Mouse (Mus musculus): Measurements from ENCODE around the gene Xbp1. TPM values are rescaled to one million over a fixed set of nuclear protein-coding genes. Genes with fewer than 3 reads are reported as not detected.
"Not testable (repeated sequence)": the region's sequence is repeated elsewhere in the genome, so short reads cannot be mapped to it uniquely, and the experiment has no call there.

The Xbp1 gene
- 130 and 138 TPM in 2 replicates for polyA plus RNA-seq (2014; fragmentation: Nextera tagmentation; extraction: Ambion mirVana)

DNA sequence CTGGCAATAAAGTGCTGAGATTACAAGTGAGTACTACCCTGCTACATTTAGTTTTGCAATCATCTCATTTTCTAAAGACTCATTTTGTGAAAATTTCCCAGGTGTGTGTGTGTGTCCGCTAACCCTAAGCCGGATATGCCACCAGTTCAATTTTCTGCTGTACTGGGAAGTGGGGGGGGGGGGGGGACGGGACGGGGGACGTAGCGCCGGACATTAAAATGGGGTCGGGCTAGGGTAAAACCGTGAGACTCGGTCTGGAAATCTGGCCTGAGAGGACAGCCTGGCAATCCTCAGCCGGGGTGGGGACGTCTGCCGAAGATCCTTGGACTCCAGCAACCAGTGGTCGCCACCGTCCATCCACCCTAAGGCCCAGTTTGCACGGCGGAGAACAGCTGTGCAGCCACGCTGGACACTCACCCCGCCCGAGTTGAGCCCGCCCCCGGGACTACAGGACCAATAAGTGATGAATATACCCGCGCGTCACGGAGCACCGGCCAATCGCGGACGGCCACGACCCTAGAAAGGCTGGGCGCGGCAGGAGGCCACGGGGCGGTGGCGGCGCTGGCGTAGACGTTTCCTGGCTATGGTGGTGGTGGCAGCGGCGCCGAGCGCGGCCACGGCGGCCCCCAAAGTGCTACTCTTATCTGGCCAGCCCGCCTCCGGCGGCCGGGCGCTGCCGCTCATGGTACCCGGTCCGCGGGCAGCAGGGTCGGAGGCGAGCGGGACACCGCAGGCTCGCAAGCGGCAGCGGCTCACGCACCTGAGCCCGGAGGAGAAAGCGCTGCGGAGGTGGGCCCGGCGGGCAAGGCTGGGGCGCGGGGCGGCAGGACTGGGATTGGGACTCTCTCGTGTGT, at the start of gene Xbp1:
Xbp1 (plus strand) TSS at position 248 of the 854 bp plus-strand sequence.
- under 1% methylated on average over 71 of the region's 72 CpGs for WGBS
- no peaks in the 10 kb centered on the region for H3K27me3 ChIP-seq (ENCODE audit: control insufficient read depth, insufficient read depth, low read length)
- H3K9me3 ChIP-seq (ENCODE audit: control insufficient read depth, low read length): no peaks in the 10 kb centered on the region
- peaks cover 30% of the 10 kb centered on the region for H3K36me3 ChIP-seq (ENCODE audit: control insufficient read depth, insufficient read depth, low read length)
- peak within 1 kb of the TSS; percentile 77 for H3K4me2 ChIP-seq (ENCODE audit: low read length)
- peaks cover 14% of the 10 kb centered on the region for H3K4me1 ChIP-seq (ENCODE audit: control insufficient read depth, insufficient read depth, low read length)
- peak within 1 kb of the TSS; percentile 95 for H3K4me3 ChIP-seq (replicated peaks; ENCODE audit: low read depth, low read length)
- DNase-seq (peak; percentile 97), ATAC-seq (ENCODE audit: low FRiP score, low TSS enrichment) (peak; percentile 97)
- H3K9ac ChIP-seq (replicated peaks; ENCODE audit: low read length): peak within 1 kb of the TSS; percentile 97
- H3K27ac ChIP-seq (replicated peaks; ENCODE audit: low read depth, low read length): peak within 1 kb of the TSS; percentile 94

DNA sequence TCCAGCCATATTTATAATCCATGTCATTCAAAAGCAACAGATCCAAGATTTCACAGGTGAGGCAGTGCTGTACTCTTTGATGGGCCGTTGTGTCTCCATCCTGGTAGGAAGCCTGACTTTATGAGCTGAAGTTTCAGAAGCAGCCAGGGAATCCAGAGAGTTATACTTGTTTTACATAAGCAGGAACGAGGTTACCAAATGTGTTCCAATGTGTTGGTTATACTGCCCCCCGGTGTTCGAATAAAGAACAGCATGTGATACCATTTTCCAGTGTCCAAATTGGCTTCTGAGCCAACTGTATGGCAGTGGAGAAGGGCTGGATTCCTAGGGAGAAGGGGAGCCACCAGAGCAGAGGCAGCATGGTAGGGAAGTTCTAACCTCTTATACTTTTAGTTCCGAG, 46.3 kb upstream of the Xbp1 start:
- no peak overlapping the region for H3K27ac ChIP-seq (replicated peaks; ENCODE audit: low read depth, low read length)
- no peaks in the 10 kb centered on the region for H3K27me3 ChIP-seq (ENCODE audit: control insufficient read depth, insufficient read depth, low read length)
- WGBS: 16% methylated on average over 5 of the region's 5 CpGs
- no peak overlapping the region for H3K4me3 ChIP-seq (replicated peaks; ENCODE audit: low read depth, low read length)
- no peaks in the 10 kb centered on the region for H3K4me1 ChIP-seq (ENCODE audit: control insufficient read depth, insufficient read depth, low read length)
- H3K4me2 ChIP-seq (ENCODE audit: low read length): no peak overlapping the region
- ATAC-seq (ENCODE audit: low FRiP score, low TSS enrichment) (no peak), DNase-seq (peak; percentile 91)
- no peak overlapping the region for H3K9ac ChIP-seq (replicated peaks; ENCODE audit: low read length)
- H3K9me3 ChIP-seq (ENCODE audit: control insufficient read depth, low read length): no peaks in the 10 kb centered on the region
- no peaks in the 10 kb centered on the region for H3K36me3 ChIP-seq (ENCODE audit: control insufficient read depth, insufficient read depth, low read length)

- H3K9me3 ChIP-seq (ENCODE audit: control insufficient read depth, low read length); H3K27me3 ChIP-seq (ENCODE audit: control insufficient read depth, insufficient read depth, low read length); ATAC-seq (ENCODE audit: low FRiP score, low TSS enrichment); H3K4me3 ChIP-seq (replicated peaks; ENCODE audit: low read depth, low read length); H3K9ac ChIP-seq (replicated peaks; ENCODE audit: low read length); H3K36me3 ChIP-seq (ENCODE audit: control insufficient read depth, insufficient read depth, low read length); H3K27ac ChIP-seq (replicated peaks; ENCODE audit: low read depth, low read length); H3K4me1 ChIP-seq (ENCODE audit: control insufficient read depth, insufficient read depth, low read length); H3K4me2 ChIP-seq (ENCODE audit: low read length); DNase-seq: not testable (repeated sequence)
- WGBS: 94% methylated on average over 2 of the region's 2 CpGs
These were observed 44.8 kb upstream of the Xbp1 start for GRCm38 (mm10) chr11:5475556-5476118.

DNA sequence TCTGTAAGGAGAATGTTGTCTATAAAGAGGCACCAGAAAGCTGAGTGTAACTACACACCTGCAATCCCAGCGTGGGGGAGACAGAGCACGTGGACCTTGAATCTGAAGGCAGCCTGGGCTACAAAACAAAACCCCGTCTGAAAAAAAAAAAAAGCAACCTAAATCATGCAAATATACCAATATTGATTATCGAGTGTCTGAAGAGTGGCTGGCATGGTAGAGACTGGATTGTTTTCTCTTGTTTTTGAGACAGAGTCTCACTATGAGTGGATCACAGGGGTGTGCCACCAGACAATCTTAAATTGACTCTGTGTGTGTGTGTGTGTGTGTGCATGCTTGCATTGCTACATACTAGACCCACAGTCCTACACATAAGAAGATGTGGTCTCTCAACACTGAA, 43.7 kb upstream of the Xbp1 start:
- H3K9me3 ChIP-seq (ENCODE audit: control insufficient read depth, low read length): no peaks in the 10 kb centered on the region
- H3K36me3 ChIP-seq (ENCODE audit: control insufficient read depth, insufficient read depth, low read length): no peaks in the 10 kb centered on the region
- no peak overlapping the region for H3K9ac ChIP-seq (replicated peaks; ENCODE audit: low read length)
- WGBS: 85% methylated on average over 4 of the region's 4 CpGs
- ATAC-seq (ENCODE audit: low FRiP score, low TSS enrichment) (no peak), DNase-seq (no peak)
- no peak overlapping the region for H3K4me2 ChIP-seq (ENCODE audit: low read length)
- no peak overlapping the region for H3K4me3 ChIP-seq (replicated peaks; ENCODE audit: low read depth, low read length)
- H3K27me3 ChIP-seq (ENCODE audit: control insufficient read depth, insufficient read depth, low read length): no peaks in the 10 kb centered on the region
- no peak overlapping the region for H3K27ac ChIP-seq (replicated peaks; ENCODE audit: low read depth, low read length)
- no peaks in the 10 kb centered on the region for H3K4me1 ChIP-seq (ENCODE audit: control insufficient read depth, insufficient read depth, low read length)

GRCm38 (mm10) chr11:5478193-5478592, 42.3 kb upstream of the Xbp1 start:
- Histone ChIP-seq H3K27ac (replicated peaks; ENCODE audit: low read depth, low read length) (no peak overlapping the region), H3K4me3 (replicated peaks; ENCODE audit: low read depth, low read length) (no peak overlapping the region), H3K9me3 (ENCODE audit: control insufficient read depth, low read length) (no peaks in the 10 kb centered on the region), H3K9ac (replicated peaks; ENCODE audit: low read length) (no peak overlapping the region), H3K4me2 (ENCODE audit: low read length) (no peak overlapping the region), H3K27me3 (ENCODE audit: control insufficient read depth, insufficient read depth, low read length) (no peaks in the 10 kb centered on the region), H3K4me1 (ENCODE audit: control insufficient read depth, insufficient read depth, low read length) (no peaks in the 10 kb centered on the region), H3K36me3 (ENCODE audit: control insufficient read depth, insufficient read depth, low read length) (no peaks in the 10 kb centered on the region)
- no peak for ATAC-seq (ENCODE audit: low FRiP score, low TSS enrichment)
- DNase-seq: no peak
- WGBS: 92% methylated on average over 7 of the region's 7 CpGs

DNA sequence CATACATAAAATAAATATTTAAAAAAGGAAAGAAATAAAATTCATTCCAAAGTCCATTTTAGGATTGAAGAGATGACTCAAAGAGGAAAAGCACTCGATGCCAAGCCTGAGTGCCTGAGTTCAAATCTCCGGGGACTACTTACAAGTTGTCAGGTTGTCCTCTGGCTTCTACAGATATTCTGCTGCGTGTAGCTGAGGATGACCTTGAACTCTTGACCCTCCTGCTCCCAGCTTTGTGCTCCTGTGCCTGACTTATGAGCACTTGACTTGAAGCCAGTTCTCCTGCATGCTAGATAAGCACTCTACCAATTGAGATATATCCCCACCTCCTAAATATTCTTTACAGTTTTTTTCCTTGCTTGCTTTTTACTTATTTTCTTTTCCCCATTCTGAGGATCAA, 41.6 kb upstream of the Xbp1 start:
- H3K27ac ChIP-seq (replicated peaks; ENCODE audit: low read depth, low read length): no peak overlapping the region
- no peak for DNase-seq
- no peaks in the 10 kb centered on the region for H3K27me3 ChIP-seq (ENCODE audit: control insufficient read depth, insufficient read depth, low read length)
- 90% methylated on average over 3 of the region's 3 CpGs for WGBS
- no peak overlapping the region for H3K9ac ChIP-seq (replicated peaks; ENCODE audit: low read length)
- no peaks in the 10 kb centered on the region for H3K9me3 ChIP-seq (ENCODE audit: control insufficient read depth, low read length)
- H3K4me2 ChIP-seq (ENCODE audit: low read length): no peak overlapping the region
- no peaks in the 10 kb centered on the region for H3K4me1 ChIP-seq (ENCODE audit: control insufficient read depth, insufficient read depth, low read length)
- no peak for ATAC-seq (ENCODE audit: low FRiP score, low TSS enrichment)
- H3K36me3 ChIP-seq (ENCODE audit: control insufficient read depth, insufficient read depth, low read length): no peaks in the 10 kb centered on the region
- no peak overlapping the region for H3K4me3 ChIP-seq (replicated peaks; ENCODE audit: low read depth, low read length)

- no peak for ATAC-seq (ENCODE audit: low FRiP score, low TSS enrichment)
- WGBS: 88% methylated on average over 13 of the region's 13 CpGs
- H3K4me3 ChIP-seq (replicated peaks; ENCODE audit: low read depth, low read length): no peak overlapping the region
These were observed 37.9 kb upstream of the Xbp1 start for GRCm38 (mm10) chr11:5482581-5482980.

GRCm38 (mm10) chr11:5485193-5486011, 35.1 kb upstream of the Xbp1 start:
- H3K27ac ChIP-seq (replicated peaks; ENCODE audit: low read depth, low read length): no peak overlapping the region
- H3K9ac ChIP-seq (replicated peaks; ENCODE audit: low read length): peak overlapping the region; percentile 42; the same call in 1 of the 2 replicates
- no peaks in the 10 kb centered on the region for H3K27me3 ChIP-seq (ENCODE audit: control insufficient read depth, insufficient read depth, low read length)
- H3K4me2 ChIP-seq (ENCODE audit: low read length): peak overlapping the region; percentile 57
- WGBS: 21% methylated on average over 15 of the region's 15 CpGs
- ATAC-seq (ENCODE audit: low FRiP score, low TSS enrichment) (peak; percentile 69; the same call in 1 of the 2 replicates), DNase-seq (peak; percentile 97)
- no peaks in the 10 kb centered on the region for H3K4me1 ChIP-seq (ENCODE audit: control insufficient read depth, insufficient read depth, low read length)
- no peaks in the 10 kb centered on the region for H3K9me3 ChIP-seq (ENCODE audit: control insufficient read depth, low read length)
- H3K36me3 ChIP-seq (ENCODE audit: control insufficient read depth, insufficient read depth, low read length): no peaks in the 10 kb centered on the region
- H3K4me3 ChIP-seq (replicated peaks; ENCODE audit: low read depth, low read length): peak overlapping the region; percentile 29

More at GRCm38 (mm10) chr11:5482581-5482980, 37.9 kb upstream of the Xbp1 start:
- Histone ChIP-seq H3K4me1 (ENCODE audit: control insufficient read depth, insufficient read depth, low read length) (no peaks in the 10 kb centered on the region), H3K27me3 (ENCODE audit: control insufficient read depth, insufficient read depth, low read length) (no peaks in the 10 kb centered on the region), H3K36me3 (ENCODE audit: control insufficient read depth, insufficient read depth, low read length) (no peaks in the 10 kb centered on the region), H3K4me2 (ENCODE audit: low read length) (no peak overlapping the region), H3K9ac (replicated peaks; ENCODE audit: low read length) (no peak overlapping the region), H3K27ac (replicated peaks; ENCODE audit: low read depth, low read length) (no peak overlapping the region), H3K9me3 (ENCODE audit: control insufficient read depth, low read length) (no peaks in the 10 kb centered on the region)
- no peak for DNase-seq

Data from midbrain, embryonic 14.5 days (tissue).